Mouse (Mus musculus): ENCODE measurements around the gene 1810043G02Rik.

DNA sequence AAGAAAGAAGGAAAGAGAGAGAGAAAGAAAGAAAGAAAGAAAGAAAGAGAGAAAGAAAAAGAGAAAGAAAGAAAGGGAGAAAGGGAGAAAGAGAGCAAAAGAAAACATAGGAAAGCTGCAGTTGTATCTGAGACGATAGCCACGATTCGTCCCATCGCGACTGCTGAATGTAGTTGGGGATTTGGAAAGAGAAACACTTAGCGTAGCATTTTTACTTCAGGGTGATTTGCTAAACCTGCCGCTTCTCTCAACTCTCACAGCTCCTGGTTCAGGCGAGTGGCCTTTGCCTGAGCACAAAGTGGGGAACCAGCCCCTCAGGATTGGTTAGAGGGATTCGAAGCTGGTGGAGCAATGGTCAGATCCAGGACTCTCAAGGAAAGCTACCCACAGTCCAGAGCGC lies 32.0 kb downstream of the 1810043G02Rik start:
- no peak for TF ChIP-seq CTCF (IDR thresholded peaks at IDR 0.05; ENCODE audit: insufficient read depth, low read depth, low read length)
- no peak for TF ChIP-seq POLR2A (IDR thresholded peaks at IDR 0.05; ENCODE audit: insufficient read depth, low read depth, low read length)

Measured in olfactory bulb, adult 2 months (tissue).